Mouse (Mus musculus): ENCODE data around the gene Lyst. TPM values are rescaled to one million over a fixed set of nuclear protein-coding genes. Genes with fewer than 3 reads are reported as not detected.

Gene Lyst
- polyA plus RNA-seq, 1 experiment from 2014 or later: 4.2 TPM

DNA sequence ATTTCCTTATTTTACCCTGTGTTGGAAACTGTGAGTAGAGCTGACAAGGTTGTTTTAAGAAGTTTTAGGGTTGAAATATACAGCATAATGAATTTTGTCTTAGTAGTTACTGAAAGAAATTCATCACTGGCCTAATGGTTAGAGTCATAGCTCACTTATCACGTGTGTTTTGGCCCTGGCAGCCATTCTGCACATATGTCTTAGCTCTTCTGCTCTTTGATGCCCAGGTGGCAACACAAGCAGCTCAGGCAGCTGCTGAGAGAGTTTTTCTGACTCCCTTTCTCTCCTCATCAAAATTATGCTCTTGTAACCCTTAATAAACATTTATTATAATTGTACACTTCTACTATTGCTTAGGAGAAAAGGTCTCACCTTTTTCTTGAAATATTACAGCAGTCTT is 18.1 kb downstream of the Lyst start:
- Histone ChIP-seq H3K36me3 (no peaks in the 10 kb centered on the region), H3K27ac (no peak overlapping the region), H3K9ac (no peak overlapping the region), H3K9me3 (no peaks in the 10 kb centered on the region), H3K4me2 (no peak overlapping the region), H3K27me3 (no peaks in the 10 kb centered on the region), H3K4me3 (no peak overlapping the region), H3K4me1 (0 out of 2 replicates have a peak, but pooled peaks cover 3% of the 10 kb centered on the region)
- 46% methylated on average over 1 of the region's 1 CpGs for WGBS
- no peak for ATAC-seq (ENCODE audit: insufficient number of reproducible peaks, insufficient read depth, low FRiP score, low TSS enrichment, low read depth)

DNA sequence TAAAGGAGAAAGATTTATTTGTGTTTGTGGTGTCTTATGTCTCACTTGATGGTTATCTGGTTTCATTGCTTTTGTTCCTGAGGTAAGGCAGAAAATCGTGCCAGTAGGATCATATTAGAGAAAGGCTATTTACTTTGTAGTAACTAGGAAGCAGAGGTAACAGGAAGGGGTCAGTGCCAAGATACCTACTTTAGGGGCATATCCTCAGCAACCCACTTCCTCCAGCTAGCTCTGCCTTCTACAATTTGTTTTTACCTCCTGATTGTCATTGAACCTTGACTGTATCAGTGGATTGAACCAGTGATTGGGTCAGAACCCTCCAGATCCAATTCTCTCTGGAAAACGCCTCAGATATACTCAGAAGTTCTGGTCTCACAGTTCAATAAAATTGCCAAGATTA is 19.5 kb downstream of the Lyst start:
- Histone ChIP-seq H3K36me3 (no peaks in the 10 kb centered on the region), H3K4me1 (0 out of 2 replicates have a peak, but pooled peaks cover 3% of the 10 kb centered on the region), H3K4me2 (no peak overlapping the region), H3K9ac (no peak overlapping the region), H3K27me3 (no peaks in the 10 kb centered on the region), H3K27ac (no peak overlapping the region), H3K4me3 (no peak overlapping the region), H3K9me3 (no peaks in the 10 kb centered on the region)
- ATAC-seq (ENCODE audit: insufficient number of reproducible peaks, insufficient read depth, low FRiP score, low TSS enrichment, low read depth): no peak
- WGBS: 74% methylated on average over 2 of the region's 2 CpGs

- no peaks in the 10 kb centered on the region for H3K4me1 ChIP-seq
- H3K27ac ChIP-seq: no peak overlapping the region
- ATAC-seq (ENCODE audit: insufficient number of reproducible peaks, insufficient read depth, low FRiP score, low TSS enrichment, low read depth): no peak
- H3K36me3 ChIP-seq: peaks cover 2% of the 10 kb centered on the region; the same call in 1 of the 2 replicates
- H3K4me2 ChIP-seq: no peak overlapping the region
- H3K27me3 ChIP-seq: no peaks in the 10 kb centered on the region
- no peak overlapping the region for H3K9ac ChIP-seq
- H3K4me3 ChIP-seq: no peak overlapping the region
- no peaks in the 10 kb centered on the region for H3K9me3 ChIP-seq
- 65% methylated on average over 1 of the region's 1 CpGs for WGBS
Observed at GRCm38 (mm10) chr13:13612882-13613281, 22.7 kb downstream of the Lyst start.

GRCm38 (mm10) chr13:13614235-13614634 is 24.0 kb downstream of the Lyst start:
- Histone ChIP-seq H3K36me3 (peaks cover 5% of the 10 kb centered on the region; the same call in 1 of the 2 replicates), H3K9me3 (no peaks in the 10 kb centered on the region), H3K27ac (no peak overlapping the region), H3K9ac (no peak overlapping the region), H3K4me2 (no peak overlapping the region), H3K4me1 (no peaks in the 10 kb centered on the region), H3K27me3 (no peaks in the 10 kb centered on the region), H3K4me3 (no peak overlapping the region)
- no peak for ATAC-seq (ENCODE audit: insufficient number of reproducible peaks, insufficient read depth, low FRiP score, low TSS enrichment, low read depth)
- 94% methylated on average over 4 of the region's 4 CpGs for WGBS

DNA sequence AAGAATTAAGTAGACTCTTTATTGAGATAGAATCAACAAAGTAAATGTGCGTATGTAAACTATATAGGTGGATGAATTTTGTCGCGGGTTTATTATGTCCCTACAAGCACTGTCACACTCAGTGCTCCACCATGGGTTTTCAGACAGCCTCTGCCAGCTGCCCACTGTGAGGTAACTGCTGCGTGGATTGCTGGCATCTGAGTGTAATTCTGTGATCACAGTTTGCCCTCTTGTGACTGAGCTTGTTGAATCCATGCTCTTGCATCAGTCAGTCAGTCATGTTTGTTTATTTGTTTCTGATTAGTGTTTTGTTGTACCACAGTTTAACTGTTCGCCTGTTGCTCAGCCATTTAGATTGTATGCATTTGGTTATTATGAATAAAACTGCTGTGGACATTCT is 31.3 kb downstream of the Lyst start:
- Histone ChIP-seq H3K4me1 (no peaks in the 10 kb centered on the region), H3K4me3 (no peak overlapping the region), H3K4me2 (no peak overlapping the region), H3K27me3 (no peaks in the 10 kb centered on the region), H3K9ac (no peak overlapping the region), H3K36me3 (peaks cover 5% of the 10 kb centered on the region; the same call in 1 of the 2 replicates), H3K27ac (no peak overlapping the region), H3K9me3 (no peaks in the 10 kb centered on the region)
- no peak for ATAC-seq (ENCODE audit: insufficient number of reproducible peaks, insufficient read depth, low FRiP score, low TSS enrichment, low read depth)
- 81% methylated on average over 5 of the region's 5 CpGs for WGBS

- Histone ChIP-seq H3K4me3 (no peak overlapping the region), H3K4me2 (no peak overlapping the region), H3K36me3 (peaks cover 5% of the 10 kb centered on the region; the same call in 1 of the 2 replicates), H3K9ac (no peak overlapping the region), H3K4me1 (no peaks in the 10 kb centered on the region), H3K27me3 (no peaks in the 10 kb centered on the region), H3K27ac (no peak overlapping the region), H3K9me3 (no peaks in the 10 kb centered on the region)
- 71% methylated on average over 3 of the region's 3 CpGs for WGBS
- ATAC-seq (ENCODE audit: insufficient number of reproducible peaks, insufficient read depth, low FRiP score, low TSS enrichment, low read depth): no peak
Observed at GRCm38 (mm10) chr13:13622565-13622964, 32.4 kb downstream of the Lyst start.

DNA sequence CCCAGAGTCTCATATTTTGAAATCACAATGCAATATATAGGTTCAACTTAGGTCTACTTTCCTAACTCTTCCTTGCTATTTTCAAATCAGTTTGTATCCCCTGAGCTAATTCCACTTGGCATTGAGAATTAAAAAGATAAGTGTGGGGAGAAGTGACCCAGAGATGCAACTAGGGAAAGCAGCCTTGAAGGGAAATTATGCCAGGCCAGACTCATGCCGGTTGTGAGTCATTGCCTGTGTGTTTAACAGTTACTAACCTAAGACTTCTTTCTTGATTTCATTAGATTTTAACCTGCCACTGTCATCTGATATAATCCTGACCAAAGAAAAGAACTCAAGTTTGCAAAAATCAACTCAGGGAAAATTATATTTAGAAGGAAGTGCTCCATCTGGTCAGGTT is 43.5 kb downstream of the Lyst start:
- Histone ChIP-seq H3K4me3 (no peak overlapping the region), H3K27ac (no peak overlapping the region), H3K9me3 (no peaks in the 10 kb centered on the region), H3K27me3 (no peaks in the 10 kb centered on the region), H3K4me1 (no peaks in the 10 kb centered on the region), H3K4me2 (no peak overlapping the region), H3K36me3 (peaks cover 3% of the 10 kb centered on the region; the same call in 1 of the 2 replicates), H3K9ac (no peak overlapping the region)
- 75% methylated on average over 1 of the region's 1 CpGs for WGBS
- ATAC-seq (ENCODE audit: insufficient number of reproducible peaks, insufficient read depth, low FRiP score, low TSS enrichment, low read depth): no peak

DNA sequence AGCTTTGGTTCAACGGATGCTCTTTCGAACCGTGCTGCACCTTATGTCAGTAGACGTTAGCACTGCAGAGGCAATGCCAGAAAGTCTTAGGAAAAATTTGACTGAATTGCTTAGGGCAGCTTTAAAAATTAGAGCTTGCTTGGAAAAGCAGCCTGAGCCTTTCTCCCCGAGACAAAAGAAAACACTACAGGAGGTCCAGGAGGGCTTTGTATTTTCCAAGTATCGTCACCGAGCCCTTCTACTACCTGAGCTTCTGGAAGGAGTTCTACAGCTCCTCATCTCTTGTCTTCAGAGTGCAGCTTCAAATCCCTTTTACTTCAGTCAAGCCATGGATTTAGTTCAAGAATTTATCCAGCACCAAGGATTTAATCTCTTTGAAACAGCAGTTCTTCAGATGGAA is 44.5 kb downstream of the Lyst start:
- WGBS: 63% methylated on average over 7 of the region's 7 CpGs
- no peaks in the 10 kb centered on the region for H3K4me1 ChIP-seq
- ATAC-seq (ENCODE audit: insufficient number of reproducible peaks, insufficient read depth, low FRiP score, low TSS enrichment, low read depth): no peak
- no peak overlapping the region for H3K4me2 ChIP-seq
- no peak overlapping the region for H3K9ac ChIP-seq
- no peaks in the 10 kb centered on the region for H3K27me3 ChIP-seq
- no peak overlapping the region for H3K27ac ChIP-seq
- no peak overlapping the region for H3K4me3 ChIP-seq
- H3K36me3 ChIP-seq: peaks cover 3% of the 10 kb centered on the region; the same call in 1 of the 2 replicates
- H3K9me3 ChIP-seq: no peaks in the 10 kb centered on the region

GRCm38 (mm10) chr13:13635224-13635623 is 45.0 kb downstream of the Lyst start:
- Histone ChIP-seq H3K9ac (no peak overlapping the region), H3K4me2 (no peak overlapping the region), H3K36me3 (peaks cover 3% of the 10 kb centered on the region; the same call in 1 of the 2 replicates), H3K9me3 (no peaks in the 10 kb centered on the region), H3K27me3 (no peaks in the 10 kb centered on the region), H3K4me3 (no peak overlapping the region), H3K4me1 (no peaks in the 10 kb centered on the region), H3K27ac (no peak overlapping the region)
- WGBS: 69% methylated on average over 12 of the region's 12 CpGs
- ATAC-seq (ENCODE audit: insufficient number of reproducible peaks, insufficient read depth, low FRiP score, low TSS enrichment, low read depth): no peak

- Histone ChIP-seq H3K4me3 (no peak overlapping the region), H3K9ac (no peak overlapping the region), H3K4me2 (no peak overlapping the region), H3K27me3 (no peaks in the 10 kb centered on the region), H3K4me1 (no peaks in the 10 kb centered on the region), H3K36me3 (peaks cover 3% of the 10 kb centered on the region; the same call in 1 of the 2 replicates), H3K9me3 (no peaks in the 10 kb centered on the region), H3K27ac (no peak overlapping the region)
- no peak for ATAC-seq (ENCODE audit: insufficient number of reproducible peaks, insufficient read depth, low FRiP score, low TSS enrichment, low read depth)
- 77% methylated on average over 3 of the region's 3 CpGs for WGBS
Observed at GRCm38 (mm10) chr13:13637577-13637976, 47.4 kb downstream of the Lyst start.

DNA sequence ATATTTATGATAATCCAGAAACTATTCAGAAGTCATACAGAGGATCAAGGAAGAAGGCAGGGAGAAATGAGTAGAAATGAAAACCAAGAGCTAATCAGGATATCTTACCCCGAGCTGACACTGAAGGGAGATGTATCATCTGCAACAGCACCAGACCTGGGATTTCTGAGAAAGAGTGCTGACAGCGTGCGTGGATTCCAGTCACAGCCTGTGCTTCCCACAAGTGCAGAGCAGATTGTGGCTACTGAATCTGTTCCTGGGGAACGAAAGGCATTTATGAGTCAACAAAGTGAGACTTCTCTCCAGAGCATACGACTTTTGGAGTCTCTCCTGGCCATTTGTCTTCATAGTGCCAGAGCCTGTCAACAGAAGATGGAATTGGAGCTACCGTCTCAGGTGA is 47.8 kb downstream of the Lyst start:
- Histone ChIP-seq H3K27me3 (no peaks in the 10 kb centered on the region), H3K4me2 (no peak overlapping the region), H3K4me1 (no peaks in the 10 kb centered on the region), H3K27ac (no peak overlapping the region), H3K9me3 (no peaks in the 10 kb centered on the region), H3K4me3 (no peak overlapping the region), H3K36me3 (peaks cover 3% of the 10 kb centered on the region; the same call in 1 of the 2 replicates), H3K9ac (no peak overlapping the region)
- WGBS: 80% methylated on average over 6 of the region's 6 CpGs
- no peak for ATAC-seq (ENCODE audit: insufficient number of reproducible peaks, insufficient read depth, low FRiP score, low TSS enrichment, low read depth)

- Histone ChIP-seq H3K4me2 (no peak overlapping the region), H3K4me1 (no peaks in the 10 kb centered on the region), H3K4me3 (no peak overlapping the region), H3K9me3 (no peaks in the 10 kb centered on the region), H3K9ac (no peak overlapping the region), H3K36me3 (peaks cover 3% of the 10 kb centered on the region; the same call in 1 of the 2 replicates), H3K27ac (no peak overlapping the region), H3K27me3 (no peaks in the 10 kb centered on the region)
- 58% methylated on average over 4 of the region's 4 CpGs for WGBS
- ATAC-seq (ENCODE audit: insufficient number of reproducible peaks, insufficient read depth, low FRiP score, low TSS enrichment, low read depth): no peak
Observed at GRCm38 (mm10) chr13:13638725-13639124, 48.5 kb downstream of the Lyst start.
